Mouse (Mus musculus) liver, embryonic 13.5 days (tissue): ENCODE results near the gene Nans. TPM values are rescaled to one million over a fixed set of nuclear protein-coding genes. Genes with fewer than 3 reads are reported as not detected.

Experiments used
- ATAC-seq: fragments of 200-750 bp; cut with Nextera tagmentation; 2 replicates; pipeline ENCODE4 v1.8.0; 2017; ENCODE audit warnings: low read depth, mild to moderate bottlenecking, moderate number of reproducible peaks, moderate library complexity
- DNase-seq: peaks from one replicate; pipeline ENCODE4 v3.0.0; 2022
- H3K27ac ChIP-seq: fragments of 300-500 bp; sonication (generic); 2 replicates; pipeline ENCODE4 v1.5.1; 2015; ENCODE audit warnings: moderate library complexity, mild to moderate bottlenecking, inconsistent platforms
- H3K27me3 ChIP-seq: fragments of 300-500 bp; sonication (generic); 2 replicates; pipeline ENCODE4 v1.6.1; 2015; ENCODE audit warnings: mild to moderate bottlenecking, inconsistent platforms
- H3K36me3 ChIP-seq: fragments of 300-500 bp; sonication (generic); 2 replicates; pipeline ENCODE4 v1.6.1; 2015; ENCODE audit warnings: mild to moderate bottlenecking, inconsistent platforms
- H3K4me1 ChIP-seq: fragments of 300-500 bp; sonication (generic); replicated peaks from 2 replicates; pipeline ENCODE4 v1.6.1; 2015; ENCODE audit warnings: inconsistent platforms
- H3K4me2 ChIP-seq: fragments of 300-500 bp; sonication (generic); 2 replicates; pipeline ENCODE4 v1.6.1; 2015; ENCODE audit warnings: inconsistent platforms, mild to moderate bottlenecking, moderate library complexity
- H3K4me3 ChIP-seq: fragments of 300-500 bp; sonication (generic); replicated peaks from 2 replicates; pipeline ENCODE4 v1.5.1; 2015; ENCODE audit warnings: mild to moderate bottlenecking, inconsistent platforms
- H3K9ac ChIP-seq: fragments of 300-500 bp; sonication (generic); 2 replicates; pipeline ENCODE4 v1.6.1; 2015; ENCODE audit warnings: mild to moderate bottlenecking, inconsistent platforms
- H3K9me3 ChIP-seq: fragments of 300-500 bp; sonication (generic); replicated peaks from 2 replicates; pipeline ENCODE4 v1.6.1; 2016; ENCODE audit warnings: inconsistent platforms
- WGBS: fragments of 180-500 bp; shearing (Covaris S2); methylation state at CpG from one replicate; pipeline ENCODE4 v1.1.7; 2015; ENCODE audit not compliant: insufficient replicate concordance; 5-methylcytosine and 5-hydroxymethylcytosine counted together
- polyA plus RNA-seq: library from polyadenylated mRNA; unstranded; fragments of >200 nt; fragmentation: Nextera tagmentation; extraction: Ambion mirVana; gene quantifications from 2 replicates; pipeline ENCODE4 v1.2.1, GENCODE M21; 2015

The Nans gene
- polyA plus RNA-seq, 1 experiment from 2014 or later: 65.4 TPM

GRCm38 (mm10) chr4:46487348-46487747 is 1.7 kb upstream of the Nans start:
- no peak overlapping the region for H3K4me2 ChIP-seq
- no peaks in the 10 kb centered on the region for H3K27me3 ChIP-seq
- H3K4me1 ChIP-seq: peaks cover 58% of the 10 kb centered on the region
- H3K36me3 ChIP-seq: peaks cover 7% of the 10 kb centered on the region
- ATAC-seq: no peak
- no peak for DNase-seq
- no peaks in the 10 kb centered on the region for H3K9me3 ChIP-seq
- peak overlapping the region; percentile 36; the same call in 1 of the 2 replicates for H3K27ac ChIP-seq
- 74% methylated on average over 5 of the region's 5 CpGs for WGBS
- H3K9ac ChIP-seq: no peak overlapping the region
- no peak overlapping the region for H3K4me3 ChIP-seq

GRCm38 (mm10) chr4:46493071-46493470 is 4.0 kb downstream of the Nans start:
- no peaks in the 10 kb centered on the region for H3K9me3 ChIP-seq
- H3K9ac ChIP-seq: no peak overlapping the region
- H3K36me3 ChIP-seq: peaks cover 58% of the 10 kb centered on the region
- no peak overlapping the region for H3K4me2 ChIP-seq
- no peak for DNase-seq
- no peaks in the 10 kb centered on the region for H3K27me3 ChIP-seq
- peaks cover 34% of the 10 kb centered on the region for H3K4me1 ChIP-seq
- H3K4me3 ChIP-seq: no peak overlapping the region
- ATAC-seq: no peak
- no peak overlapping the region for H3K27ac ChIP-seq
- 86% methylated on average over 6 of the region's 6 CpGs for WGBS

GRCm38 (mm10) chr4:46495543-46495942 is 6.5 kb downstream of the Nans start:
- Histone ChIP-seq H3K27me3 (no peaks in the 10 kb centered on the region), H3K4me3 (no peak overlapping the region), H3K9me3 (no peaks in the 10 kb centered on the region), H3K9ac (no peak overlapping the region), H3K27ac (no peak overlapping the region), H3K4me2 (no peak overlapping the region), H3K36me3 (peaks cover 76% of the 10 kb centered on the region), H3K4me1 (peaks cover 30% of the 10 kb centered on the region)
- no peak for ATAC-seq
- no peak for DNase-seq
- 83% methylated on average over 12 of the region's 12 CpGs for WGBS

GRCm38 (mm10) chr4:46497286-46497892 is 8.3 kb downstream of the Nans start:
- H3K9me3 ChIP-seq: no peaks in the 10 kb centered on the region
- peaks cover 87% of the 10 kb centered on the region for H3K36me3 ChIP-seq
- ATAC-seq (no peak), DNase-seq (peak; percentile 66)
- H3K27ac ChIP-seq: no peak overlapping the region
- 38% methylated on average over 4 of the region's 4 CpGs for WGBS
- no peak overlapping the region for H3K4me2 ChIP-seq
- H3K9ac ChIP-seq: no peak overlapping the region
- H3K27me3 ChIP-seq: no peaks in the 10 kb centered on the region
- peaks cover 26% of the 10 kb centered on the region for H3K4me1 ChIP-seq
- no peak overlapping the region for H3K4me3 ChIP-seq

- H3K36me3 ChIP-seq: peaks cover 85% of the 10 kb centered on the region
These were observed 9.5 kb downstream of the Nans start for GRCm38 (mm10) chr4:46498511-46498910.

DNA sequence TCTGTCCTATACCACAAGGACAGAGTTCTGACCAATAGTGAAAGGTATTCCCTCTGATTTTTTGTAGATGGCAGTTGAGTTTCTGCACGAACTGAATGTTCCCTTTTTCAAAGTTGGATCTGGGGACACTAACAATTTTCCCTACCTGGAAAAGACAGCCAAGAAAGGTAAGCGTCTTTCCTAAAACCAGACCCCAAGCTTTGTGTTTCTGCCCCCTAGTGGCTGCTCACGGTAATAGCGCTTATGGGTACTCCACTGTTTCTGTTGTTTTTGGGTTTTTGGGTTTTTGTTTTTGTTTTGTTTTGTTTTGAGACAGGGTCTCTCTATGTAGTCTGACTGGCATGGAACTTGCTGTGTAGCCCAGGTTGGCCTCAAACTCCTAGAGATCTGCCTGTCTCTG is 9.9 kb downstream of the Nans start:
- Histone ChIP-seq H3K4me3 (no peak overlapping the region), H3K4me2 (no peak overlapping the region), H3K36me3 (peaks cover 85% of the 10 kb centered on the region), H3K4me1 (peaks cover 36% of the 10 kb centered on the region), H3K27me3 (no peaks in the 10 kb centered on the region), H3K9me3 (no peaks in the 10 kb centered on the region), H3K9ac (no peak overlapping the region), H3K27ac (peak overlapping the region; percentile 15; the same call in 1 of the 2 replicates)
- WGBS: 19% methylated on average over 4 of the region's 4 CpGs
- no peak for ATAC-seq
- no peak for DNase-seq

More at GRCm38 (mm10) chr4:46498511-46498910, 9.5 kb downstream of the Nans start:
- no peak for DNase-seq
- Histone ChIP-seq H3K27ac (peak overlapping the region; percentile 15; the same call in 1 of the 2 replicates), H3K9me3 (no peaks in the 10 kb centered on the region), H3K27me3 (no peaks in the 10 kb centered on the region), H3K9ac (no peak overlapping the region), H3K4me2 (no peak overlapping the region), H3K4me3 (no peak overlapping the region), H3K4me1 (peaks cover 31% of the 10 kb centered on the region)
- no peak for ATAC-seq
- 70% methylated on average over 3 of the region's 3 CpGs for WGBS

GRCm38 (mm10) chr4:46502606-46503502 is 13.8 kb downstream of the Nans start:
- Histone ChIP-seq H3K27ac (peak overlapping the region; percentile 5; the same call in 1 of the 2 replicates), H3K4me3 (no peak overlapping the region), H3K4me2 (no peak overlapping the region), H3K9ac (no peak overlapping the region), H3K4me1 (peaks cover 65% of the 10 kb centered on the region), H3K27me3 (0 out of 2 replicates have a peak, but pooled peaks cover 5% of the 10 kb centered on the region), H3K9me3 (no peaks in the 10 kb centered on the region), H3K36me3 (peaks cover 60% of the 10 kb centered on the region)
- DNase-seq: no peak
- ATAC-seq: no peak
- WGBS: 81% methylated on average over 16 of the region's 16 CpGs

- Histone ChIP-seq H3K9me3 (no peaks in the 10 kb centered on the region), H3K9ac (0 out of 2 replicates have a peak overlapping the region, but pooled peaks have one; percentile 36), H3K4me3 (no peak overlapping the region), H3K4me1 (peaks cover 62% of the 10 kb centered on the region), H3K27ac (0 out of 2 replicates have a peak overlapping the region, but pooled peaks have one; percentile 26), H3K4me2 (no peak overlapping the region), H3K36me3 (peaks cover 57% of the 10 kb centered on the region), H3K27me3 (0 out of 2 replicates have a peak, but pooled peaks cover 5% of the 10 kb centered on the region)
- DNase-seq: peak; percentile 43
- ATAC-seq: peak; percentile 7; the same call in 1 of the 2 replicates
- WGBS: 16% methylated on average over 3 of the region's 3 CpGs
These were observed 14.8 kb downstream of the Nans start for GRCm38 (mm10) chr4:46503881-46504280.

DNA sequence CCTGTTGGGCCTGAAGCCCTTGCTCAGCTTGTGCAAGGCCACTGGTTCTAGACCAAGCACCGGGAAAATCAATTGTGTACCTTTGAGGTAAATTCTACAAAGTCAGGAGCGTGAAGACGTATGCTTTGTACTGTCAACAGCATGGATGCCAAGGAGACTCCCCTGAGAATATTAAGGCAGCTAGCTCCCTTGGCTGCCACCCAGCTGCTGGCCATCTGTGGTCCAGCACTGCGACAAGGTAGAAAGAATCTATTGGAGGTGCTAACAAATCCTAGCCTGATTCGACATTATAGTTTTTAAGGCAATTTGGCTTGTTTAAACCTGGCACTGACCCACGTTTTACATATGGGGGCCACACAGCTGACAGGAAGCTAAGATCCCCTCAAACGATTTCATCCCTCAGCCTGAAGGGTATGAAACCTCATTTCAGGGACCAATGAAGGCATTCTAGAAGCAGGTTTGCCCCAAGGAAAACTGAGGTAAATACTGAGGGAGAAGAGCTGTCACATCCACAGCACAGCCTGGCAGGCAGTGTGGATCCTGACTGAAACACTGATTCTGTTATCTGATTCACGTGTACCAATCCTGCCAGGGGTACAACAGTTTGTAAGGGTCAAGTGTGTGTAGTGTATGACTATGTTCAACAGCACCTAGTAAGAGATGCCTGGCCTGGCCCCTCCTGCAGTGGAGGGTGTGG is 16.5 kb downstream of the Nans start:
- Histone ChIP-seq H3K4me2 (peak overlapping the region; percentile 100; the same call in 1 of the 2 replicates), H3K27ac (no peak overlapping the region), H3K27me3 (0 out of 2 replicates have a peak, but pooled peaks cover 5% of the 10 kb centered on the region), H3K36me3 (peaks cover 43% of the 10 kb centered on the region), H3K4me1 (peaks cover 58% of the 10 kb centered on the region), H3K9ac (no peak overlapping the region), H3K4me3 (no peak overlapping the region), H3K9me3 (no peaks in the 10 kb centered on the region)
- WGBS: 69% methylated on average over 8 of the region's 8 CpGs
- no peak for DNase-seq
- ATAC-seq: no peak

GRCm38 (mm10) chr4:46506801-46507610 is 18.0 kb downstream of the Nans start:
- WGBS: under 1% methylated on average over 84 of the region's 94 CpGs
- H3K9ac ChIP-seq: peak overlapping the region; percentile 76
- no peaks in the 10 kb centered on the region for H3K9me3 ChIP-seq
- peaks cover 48% of the 10 kb centered on the region for H3K4me1 ChIP-seq
- 0 out of 2 replicates have a peak overlapping the region, but pooled peaks have one; percentile 53 for H3K27ac ChIP-seq
- peaks cover 28% of the 10 kb centered on the region for H3K36me3 ChIP-seq
- H3K27me3 ChIP-seq: 0 out of 2 replicates have a peak, but pooled peaks cover 5% of the 10 kb centered on the region
- peak; percentile 93 for ATAC-seq
- peak overlapping the region; percentile 100 for H3K4me2 ChIP-seq
- peak; percentile 94 for DNase-seq
- peak overlapping the region; percentile 73 for H3K4me3 ChIP-seq
